Mouse (Mus musculus): ENCODE results near the gene Golph3l.
"Not testable (repeated sequence)": the region's sequence is repeated elsewhere in the genome, so short reads cannot be mapped to it uniquely, and the experiment has no call there.

Golph3l gene

DNA sequence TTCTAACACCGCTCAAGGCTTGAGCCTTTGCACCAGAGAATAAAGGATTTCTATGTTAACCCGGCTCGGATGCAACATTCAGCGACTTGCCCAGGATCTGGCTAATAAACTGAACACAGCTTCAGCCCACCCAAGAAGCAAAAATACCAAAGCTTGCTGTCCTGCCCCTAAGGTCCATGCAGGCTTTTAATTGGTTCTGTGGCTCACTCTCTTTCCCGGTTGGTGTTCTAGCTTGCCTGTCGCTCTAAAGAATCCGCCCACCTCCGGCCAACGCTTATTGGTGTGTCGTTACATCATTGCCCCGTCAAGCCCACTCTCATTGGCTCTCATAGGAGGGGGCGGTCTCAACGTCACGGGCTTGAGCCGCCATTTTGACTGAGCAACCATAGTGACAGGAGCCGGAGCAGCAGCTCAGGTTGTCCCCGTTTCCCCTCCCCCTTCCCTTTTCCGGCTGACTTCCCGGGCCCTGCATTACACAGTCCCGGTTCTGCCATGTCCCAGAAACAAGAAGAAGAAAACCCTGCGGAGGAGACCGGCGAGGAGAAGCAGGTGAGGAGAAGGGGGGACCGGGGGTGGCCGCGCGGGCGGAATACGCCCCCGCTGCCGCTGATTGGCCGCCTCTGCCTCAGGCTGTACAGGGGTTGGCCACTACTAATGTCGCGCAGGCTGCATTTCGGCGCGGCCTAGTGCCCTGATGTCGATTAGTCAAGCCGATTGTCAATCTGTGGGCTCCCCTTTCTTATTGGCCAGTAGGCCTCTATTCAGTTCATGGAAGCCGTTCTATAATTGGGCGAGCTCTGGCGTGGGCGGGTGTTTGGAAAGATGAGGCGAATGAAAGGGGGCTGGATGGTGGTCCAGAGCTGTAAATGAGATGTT lies 36.1 kb downstream of the Golph3l start, which contains the start of gene Ensa:
TSS of gene Ensa (plus strand) at position 366 of the 876 bp plus-strand sequence.
- DNase-seq (ENCODE audit: low spot score) = peak; percentile 100

GRCm38 (mm10) chr3:95627763-95628162 lies 39.0 kb downstream of the Golph3l start:
- DNase-seq (ENCODE audit: low spot score) = no peak

DNA sequence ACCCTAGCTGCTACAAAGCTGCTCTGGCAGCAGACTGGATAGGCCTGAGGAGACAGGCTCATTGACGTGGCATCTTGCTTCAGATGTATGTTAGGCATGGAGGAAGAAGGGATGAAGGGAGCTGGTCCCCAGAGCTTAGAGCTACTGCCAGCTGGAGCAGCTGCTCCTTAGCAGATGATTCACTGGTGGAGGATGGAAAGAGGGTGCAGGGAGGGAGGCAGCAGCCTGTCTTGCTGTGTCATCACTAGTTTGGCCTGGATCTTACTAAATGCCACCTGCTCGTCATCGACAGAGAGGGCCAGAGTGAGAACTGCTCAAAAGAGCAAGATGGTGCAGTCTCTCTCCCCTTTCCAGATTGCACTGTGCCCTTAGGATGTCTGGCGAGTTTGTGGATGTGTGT lies 41.0 kb downstream of the Golph3l start:
- DNase-seq (ENCODE audit: low spot score) = no peak

- DNase-seq (ENCODE audit: low spot score) = no peak
Observed at GRCm38 (mm10) chr3:95630856-95631255, 42.1 kb downstream of the Golph3l start.

GRCm38 (mm10) chr3:95631304-95631703 lies 42.6 kb downstream of the Golph3l start:
- DNase-seq (ENCODE audit: low spot score) = no peak

DNA sequence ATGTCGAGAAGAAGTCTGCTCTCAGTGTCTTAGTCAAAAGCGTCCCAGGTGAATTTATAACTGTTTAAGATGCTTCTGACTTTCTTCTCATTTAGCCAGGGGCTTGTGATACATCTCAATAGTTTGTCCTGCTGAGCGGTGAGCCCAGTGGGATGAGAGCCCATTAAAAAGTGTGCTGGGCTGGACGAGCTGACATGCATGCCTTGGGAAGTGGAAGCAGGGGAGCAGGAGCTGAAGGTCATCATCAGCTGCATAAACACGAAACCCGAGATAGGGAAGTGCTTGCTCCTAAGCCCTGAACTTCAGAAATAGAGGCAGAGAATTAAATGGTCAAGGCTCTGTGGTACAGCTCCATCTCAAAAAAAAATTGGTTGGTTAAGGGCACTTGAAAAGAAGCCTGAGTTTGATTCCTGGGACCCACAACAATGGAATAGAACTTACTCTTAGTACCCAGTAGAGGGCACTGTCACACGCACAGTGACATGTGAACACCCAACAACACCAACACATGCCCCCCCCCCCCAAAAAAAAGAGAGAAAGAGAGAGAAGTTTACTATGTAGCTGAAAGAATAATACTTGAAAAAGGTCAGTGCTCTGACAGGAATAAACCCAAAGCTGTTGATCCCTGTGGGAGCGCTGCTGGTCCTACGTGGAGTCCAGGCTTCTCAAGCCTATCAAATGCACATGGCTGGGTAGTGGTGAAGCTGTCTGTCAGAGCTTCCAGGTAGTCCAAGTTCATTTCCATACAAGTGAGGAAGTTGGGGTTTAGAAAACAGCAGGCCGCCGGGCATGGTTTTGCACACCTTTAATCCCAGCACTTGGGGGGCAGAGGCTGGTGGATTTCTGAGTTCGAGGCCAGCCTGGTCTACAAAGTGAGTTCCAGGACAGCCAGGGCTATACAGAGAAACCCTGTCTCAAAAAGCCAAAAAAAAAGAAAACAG lies 44.2 kb downstream of the Golph3l start:
- no peak for DNase-seq (ENCODE audit: low spot score)

- no peak for DNase-seq (ENCODE audit: low spot score)
Observed at GRCm38 (mm10) chr3:95635636-95636035, 46.9 kb downstream of the Golph3l start.

- no peak for DNase-seq (ENCODE audit: low spot score)
Observed at GRCm38 (mm10) chr3:95636072-95636471, 47.3 kb downstream of the Golph3l start.

DNA sequence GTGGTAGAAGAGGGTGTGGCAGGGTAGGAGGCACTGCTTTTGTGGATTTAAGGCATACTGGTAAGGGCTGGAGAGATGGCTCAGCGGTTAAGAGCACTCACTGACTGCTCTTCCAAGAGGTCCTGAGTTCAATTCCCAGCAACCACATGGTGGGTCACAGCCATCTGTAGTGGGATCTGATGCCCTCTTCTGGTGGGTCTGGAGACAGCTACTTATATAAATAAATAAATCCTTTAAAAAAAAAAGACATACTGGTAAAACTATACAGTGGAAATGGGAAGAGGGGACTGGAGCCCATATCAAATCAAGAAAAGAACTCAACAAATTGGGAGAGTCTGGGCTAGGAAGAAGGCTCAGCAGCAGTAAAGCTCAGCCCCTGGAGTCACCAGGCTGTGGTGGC lies 51.0 kb downstream of the Golph3l start:
- no peak for DNase-seq (ENCODE audit: low spot score)

GRCm38 (mm10) chr3:95643097-95643496 lies 54.4 kb downstream of the Golph3l start:
- DNase-seq (ENCODE audit: low spot score) = no peak

- DNase-seq (ENCODE audit: low spot score) = no peak
Observed at GRCm38 (mm10) chr3:95645313-95646235, 56.8 kb downstream of the Golph3l start.

GRCm38 (mm10) chr3:95648016-95648415 lies 59.3 kb downstream of the Golph3l start:
- no peak for DNase-seq (ENCODE audit: low spot score)

GRCm38 (mm10) chr3:95650276-95651032 lies 61.7 kb downstream of the Golph3l start:
- no peak for DNase-seq (ENCODE audit: low spot score)

- DNase-seq (ENCODE audit: low spot score) = no peak
Observed at GRCm38 (mm10) chr3:95651033-95651373, 62.3 kb downstream of the Golph3l start.

DNA sequence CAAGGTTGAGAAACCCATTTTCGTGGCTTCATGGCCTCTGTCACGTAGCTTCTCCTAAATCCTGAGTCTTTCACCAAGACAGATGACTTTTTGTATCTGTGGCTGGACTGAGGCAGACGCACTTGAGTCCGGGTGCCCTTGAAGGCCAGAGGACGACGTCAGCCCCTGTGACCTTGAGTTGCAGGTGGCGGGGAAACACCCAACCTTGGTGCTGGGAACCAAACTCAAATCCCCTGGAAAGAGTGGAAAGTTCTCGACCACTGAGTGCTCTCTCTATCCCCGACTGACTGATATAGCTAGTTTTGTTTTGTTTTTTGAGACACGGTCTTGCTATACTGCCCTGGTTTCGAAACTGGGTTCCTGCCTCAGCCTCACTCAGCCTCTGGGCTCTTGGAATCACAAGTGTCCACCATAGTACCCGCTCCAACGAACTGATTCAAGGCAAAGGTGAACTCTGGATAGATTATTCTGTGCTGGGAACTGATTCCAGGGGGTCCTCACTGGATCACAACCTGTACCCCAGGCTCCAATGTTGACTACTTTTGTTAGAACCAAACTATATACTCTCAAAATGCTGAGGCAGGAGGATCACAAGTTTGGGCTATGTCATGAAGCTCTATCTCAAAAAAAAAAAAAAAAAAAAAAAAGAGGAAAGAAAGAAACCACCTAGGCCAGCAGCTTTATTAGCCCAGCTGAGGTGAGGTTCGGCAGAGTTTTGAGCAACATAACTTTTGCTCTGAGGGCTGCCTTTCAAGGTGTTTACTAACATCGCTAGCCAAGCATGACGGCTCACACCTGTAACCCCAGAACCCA lies 62.9 kb downstream of the Golph3l start:
- DNase-seq (ENCODE audit: low spot score) = no peak

DNA sequence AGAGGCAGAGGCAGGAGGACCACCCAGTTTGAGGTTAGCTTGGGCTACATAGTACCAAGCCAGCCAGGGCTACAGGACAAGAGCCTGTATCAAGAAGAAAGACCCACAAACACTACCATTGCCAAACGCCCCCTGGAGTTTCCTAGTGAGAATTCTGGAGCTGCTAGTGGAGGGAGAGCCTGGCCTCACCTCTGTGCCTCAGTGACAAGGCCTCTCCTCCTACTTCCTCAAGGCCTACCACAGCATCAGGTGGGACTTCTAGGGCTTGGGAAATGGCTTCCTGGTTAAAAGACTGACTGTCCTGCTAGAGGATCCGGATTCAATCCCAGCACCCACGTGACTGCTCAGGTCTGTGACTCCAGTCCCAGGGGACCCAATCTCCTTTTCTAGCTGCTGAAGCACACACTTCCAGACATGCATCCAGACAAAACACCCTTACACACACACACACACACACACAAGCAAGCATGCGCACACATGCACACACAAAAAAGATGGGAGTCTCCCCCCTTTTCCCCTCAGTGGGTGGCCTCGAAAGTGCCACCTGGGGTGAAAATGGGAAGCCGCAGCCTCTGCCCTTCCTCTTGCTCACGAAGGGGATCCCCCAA lies 63.6 kb downstream of the Golph3l start:
- no peak for DNase-seq (ENCODE audit: low spot score)

DNA sequence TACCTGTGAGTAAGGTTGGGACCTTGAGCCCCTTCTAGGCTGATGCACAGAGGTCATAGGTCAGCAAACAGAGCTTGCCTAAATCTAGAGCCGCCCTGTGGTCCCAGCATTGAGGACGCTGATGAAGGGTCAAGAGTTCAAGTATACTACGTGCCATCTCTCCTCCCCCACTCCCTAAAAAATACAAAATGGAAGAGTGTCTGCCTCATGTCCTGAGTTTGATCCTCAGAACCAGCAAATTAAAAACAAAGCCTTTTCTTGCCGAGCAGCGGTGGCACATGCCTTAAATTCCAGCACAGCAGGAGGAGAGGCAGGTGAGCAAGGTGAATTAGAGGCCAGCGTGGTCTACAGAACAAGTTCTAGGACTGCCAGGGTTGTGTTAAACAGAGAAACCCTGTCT lies 64.1 kb downstream of the Golph3l start:
- DNase-seq (ENCODE audit: low spot score) = no peak

DNA sequence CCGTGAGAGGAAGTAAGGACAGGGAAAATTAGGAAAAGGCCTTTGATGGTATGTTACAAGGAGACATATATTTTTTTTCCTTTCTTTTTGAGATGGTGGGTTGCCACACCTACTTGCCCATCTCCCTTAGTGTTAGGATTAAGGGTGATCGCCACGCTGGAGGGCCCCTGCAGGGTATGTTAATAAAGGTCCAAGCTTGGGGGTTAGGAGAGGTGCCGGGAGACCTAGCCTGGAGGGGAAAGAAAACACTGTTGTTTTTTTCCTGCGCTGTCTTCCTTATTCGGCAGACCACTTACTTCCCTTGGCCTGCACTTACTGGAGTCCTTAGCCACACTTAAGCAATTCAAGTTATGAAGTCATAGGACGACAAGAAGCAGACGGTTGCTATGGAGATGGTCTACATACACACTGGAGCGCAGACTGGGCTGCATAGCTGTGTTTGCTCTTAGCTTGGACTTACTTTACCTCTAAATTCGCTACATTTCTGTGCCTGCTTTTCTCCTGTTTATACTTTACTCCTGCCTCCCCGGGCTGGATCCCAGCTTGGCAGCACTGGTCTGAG lies 64.8 kb downstream of the Golph3l start:
- DNase-seq (ENCODE audit: low spot score) = no peak

DNA sequence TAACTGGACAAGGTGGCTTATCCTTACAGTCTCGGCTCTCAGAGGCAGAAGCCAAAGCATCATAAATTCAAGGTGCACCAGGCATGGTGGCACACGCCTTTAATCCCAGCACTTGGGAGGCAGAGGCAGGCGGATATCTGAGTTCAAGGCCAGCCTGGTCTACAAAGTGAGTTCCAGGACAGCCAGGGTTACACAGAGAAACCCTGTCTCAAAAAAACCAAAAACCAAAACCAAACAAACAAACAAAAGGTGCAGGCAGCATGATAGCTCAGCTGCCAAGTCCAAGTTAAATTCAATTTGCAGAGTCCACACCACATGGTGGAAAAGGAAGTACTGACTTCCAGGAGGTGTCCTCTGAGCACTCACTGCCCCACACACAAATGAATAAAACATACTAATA lies 65.6 kb downstream of the Golph3l start:
- DNase-seq (ENCODE audit: low spot score) = not testable (repeated sequence)
